Mouse (Mus musculus) liver, embryonic 14.5 days (tissue): ENCODE measurements around the gene Rmnd5b. TPM values are rescaled to one million over a fixed set of nuclear protein-coding genes. Genes with fewer than 3 reads are reported as not detected.

Source experiments
- ATAC-seq: fragments of 200-750 bp; cut with Nextera tagmentation; 2 replicates; pipeline ENCODE4 v1.8.0; 2017; ENCODE audit warnings: moderate number of reproducible peaks, mild to moderate bottlenecking, moderate library complexity; ENCODE audit not compliant: insufficient read depth
- DNase-seq, 3 experiments: peaks; one replicate each; pipeline ENCODE4 v3.0.0-alpha.2; 2012 to 2013; ENCODE audit warnings: low read depth in 3 of 3, low spot score in 3 of 3
- H3K27ac ChIP-seq: fragments of 300-500 bp; sonication (generic); 2 replicates; pipeline ENCODE4 v1.5.1; 2014; ENCODE audit warnings: moderate library complexity, mild to moderate bottlenecking, control low read depth, inconsistent platforms
- H3K27me3 ChIP-seq: fragments of 300-500 bp; sonication (generic); 2 replicates; pipeline ENCODE4 v1.6.1; 2014; ENCODE audit warnings: mild to moderate bottlenecking, low read length, moderate library complexity; ENCODE audit not compliant: control insufficient read depth, insufficient read depth
- H3K36me3 ChIP-seq: fragments of 300-500 bp; sonication (generic); replicated peaks from 2 replicates; pipeline ENCODE4 v1.6.1; 2014; ENCODE audit warnings: low read depth; ENCODE audit not compliant: control insufficient read depth, insufficient read depth
- H3K4me1 ChIP-seq, 2 experiments: fragments of 200-500 bp in 1 of 2; fragments of 300-500 bp in 1 of 2; sonication (generic) in 1 of 2; replicated peaks; 2 replicates each; pipeline ENCODE4 v1.6.1; 2012 to 2014; ENCODE audit warnings: antibody characterized with exemption in 1 of 2, inconsistent platforms in 1 of 2, low read length in 1 of 2; ENCODE audit not compliant: control insufficient read depth in 2 of 2, insufficient read depth in 2 of 2
- H3K4me2 ChIP-seq: fragments of 300-500 bp; sonication (generic); 2 replicates; pipeline ENCODE4 v1.6.1; 2014; ENCODE audit warnings: low read depth, mild to moderate bottlenecking, control low read depth, moderate library complexity
- H3K4me3 ChIP-seq, 2 experiments: fragments of 200-500 bp in 1 of 2; fragments of 300-500 bp in 1 of 2; sonication (generic) in 1 of 2; 2 replicates each; pipeline ENCODE4 v1.5.1; 2012 to 2014; ENCODE audit warnings: low read depth in 2 of 2, low read length in 2 of 2, mild to moderate bottlenecking in 2 of 2, control low read depth in 1 of 2, inconsistent platforms in 1 of 2, moderate library complexity in 1 of 2; ENCODE audit not compliant: insufficient read depth in 1 of 2
- H3K9ac ChIP-seq: fragments of 300-500 bp; sonication (generic); replicated peaks from 2 replicates; pipeline ENCODE4 v1.6.1; 2014; ENCODE audit warnings: mild to moderate bottlenecking, control low read depth, moderate library complexity
- H3K9me3 ChIP-seq: fragments of 300-500 bp; sonication (generic); 2 replicates; pipeline ENCODE4 v1.6.1; 2016; ENCODE audit warnings: low read length, mixed read lengths; ENCODE audit not compliant: control insufficient read depth
- CTCF ChIP-seq: IDR thresholded peaks from 2 replicates; pipeline ENCODE4 v1.5.1; 2016; ENCODE audit warnings: antibody characterized with exemption, low read depth, control low read depth
- EP300 ChIP-seq: IDR thresholded peaks from 2 replicates; pipeline ENCODE4 v1.6.1; 2016; ENCODE audit warnings: antibody characterized with exemption, low read depth
- WGBS: fragments of 180-500 bp; shearing (Covaris S2); extraction: QIAGEN DNeasy Blood & Tissue Kit; methylation state at CpG from one replicate; pipeline ENCODE4 v1.1.7; 2014; ENCODE audit not compliant: insufficient replicate concordance; 5-methylcytosine and 5-hydroxymethylcytosine counted together
- polyA plus RNA-seq, 2 experiments: library from polyadenylated mRNA; depleted of rRNA in 1 of 2; stranded (reverse) in 1 of 2; unstranded in 1 of 2; fragments of >200 nt; fragmentation: Nextera tagmentation in 1 of 2; extraction: Ambion mirVana in 1 of 2; gene quantifications; 2 replicates each; pipeline versions ENCODE4 v1.2.1 to v1.2.3; 2012 to 2014

Rmnd5b gene
- polyA plus RNA-seq, 2 experiments, result 15.2 to 19.0 TPM

DNA sequence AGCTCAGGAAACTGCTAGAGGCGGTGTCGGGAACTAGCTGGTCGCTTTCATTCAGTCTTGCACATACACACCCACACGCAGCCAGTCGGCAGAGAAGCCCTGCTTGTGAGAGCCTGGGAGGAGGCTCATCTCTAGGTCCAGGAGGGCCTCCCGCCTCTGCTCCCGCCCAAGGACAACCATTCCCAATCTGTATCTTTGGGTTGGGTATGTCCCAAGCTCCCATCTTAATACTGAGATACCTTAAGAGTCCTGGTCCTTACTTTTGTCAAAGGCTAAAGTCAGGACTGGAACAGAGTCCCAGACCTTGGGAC, 14.1 kb upstream of the Rmnd5b start:
- no peak for DNase-seq
- Histone ChIP-seq H3K27ac (no peak overlapping the region), H3K9ac (no peak overlapping the region; the same call in 1 of the 2 replicates), H3K36me3 (no peaks in the 10 kb centered on the region), H3K27me3 (peaks cover 26% of the 10 kb centered on the region), H3K4me1 (0 out of 4 replicates have a peak, but pooled peaks cover 0 to 2% of the 10 kb centered on the region in 2 experiments), H3K4me3 (peak overlapping the region; percentile 54 to 58), H3K4me2 (peak overlapping the region; percentile 69), H3K9me3 (no peaks in the 10 kb centered on the region)
- ATAC-seq, result no peak
- 2% methylated on average over 7 of the region's 7 CpGs for WGBS
- TF ChIP-seq EP300, result no peak
- TF ChIP-seq CTCF, result no peak

DNA sequence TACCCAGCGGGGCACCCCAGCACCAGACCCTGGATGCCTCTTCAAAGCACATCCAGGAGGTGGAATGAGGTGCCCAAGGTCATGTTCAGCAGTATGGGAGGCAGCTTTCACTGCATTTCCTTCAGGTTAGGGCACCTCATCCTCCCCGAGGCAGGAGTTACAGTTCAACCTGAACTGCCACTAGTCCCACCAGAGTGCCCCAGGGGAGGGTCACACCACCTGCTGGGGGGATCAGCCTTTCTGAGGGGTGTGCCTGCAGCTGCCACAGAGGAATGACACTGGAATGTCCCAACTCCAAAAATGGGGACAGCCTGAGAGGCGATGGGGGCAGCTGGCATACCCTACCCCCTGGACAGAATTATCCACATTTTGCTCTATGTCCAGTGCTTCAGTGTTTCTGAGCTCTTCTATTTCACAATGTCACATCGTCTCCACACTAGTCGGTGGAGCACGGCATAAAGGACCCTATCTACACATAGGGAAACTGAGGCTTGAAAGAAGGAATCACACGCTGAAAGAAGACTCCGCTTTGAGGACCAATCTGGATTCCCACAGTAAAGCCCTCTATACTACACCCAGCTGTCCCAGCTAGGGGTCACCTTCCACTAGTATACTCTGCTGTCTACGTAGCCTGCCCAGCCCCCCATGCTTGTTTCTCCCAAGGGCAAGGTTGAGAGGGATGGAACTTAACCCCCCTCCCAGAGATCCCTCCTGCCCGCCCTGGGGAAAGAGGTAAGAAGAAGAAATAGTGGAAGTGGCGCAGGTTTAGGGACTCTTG, 13.6 kb upstream of the Rmnd5b start:
- DNase-seq (no peak), ATAC-seq (no peak)
- H3K9ac ChIP-seq, result no peak overlapping the region; the same call in 1 of the 2 replicates
- H3K4me3 ChIP-seq, result peak overlapping the region; percentile 54 to 58; a peak in 3 of 4 replicates
- H3K27me3 ChIP-seq, result peaks cover 26% of the 10 kb centered on the region
- no peaks in the 10 kb centered on the region for H3K9me3 ChIP-seq
- 0 out of 4 replicates have a peak, but pooled peaks cover 0 to 2% of the 10 kb centered on the region in 2 experiments for H3K4me1 ChIP-seq
- 28% methylated on average over 11 of the region's 11 CpGs for WGBS
- peak overlapping the region; percentile 69 for H3K4me2 ChIP-seq
- H3K27ac ChIP-seq, result no peak overlapping the region
- H3K36me3 ChIP-seq, result no peaks in the 10 kb centered on the region
- TF ChIP-seq CTCF (no peak), EP300 (no peak)

DNA sequence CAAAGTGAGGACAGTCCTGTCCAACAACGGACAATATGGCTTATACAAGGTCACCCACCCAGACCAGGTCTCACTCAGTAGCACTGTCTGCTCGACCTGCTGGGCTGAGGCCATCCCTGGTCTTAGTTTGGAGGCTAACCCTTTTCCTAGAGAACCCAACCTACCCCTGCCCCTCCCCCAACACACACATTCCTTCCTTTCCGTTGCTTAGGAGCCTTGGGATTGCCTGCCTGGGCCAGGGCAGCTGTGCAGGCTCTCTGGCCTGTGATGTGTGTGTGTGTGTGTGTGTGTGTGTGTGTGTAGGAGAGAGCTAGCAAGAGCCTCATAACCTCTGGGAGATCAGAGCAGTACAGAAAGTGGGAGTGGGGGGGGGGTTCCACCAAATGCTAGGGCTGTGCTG, 12.9 kb upstream of the Rmnd5b start:
- H3K9me3 ChIP-seq, result no peaks in the 10 kb centered on the region
- TF ChIP-seq CTCF (no peak), EP300 (no peak)
- WGBS, result 44% methylated on average over 3 of the region's 3 CpGs
- no peak overlapping the region for H3K4me3 ChIP-seq
- DNase-seq, result no peak
- no peaks in the 10 kb centered on the region for H3K36me3 ChIP-seq
- H3K27ac ChIP-seq, result no peak overlapping the region
- no peak overlapping the region for H3K9ac ChIP-seq
- H3K4me1 ChIP-seq, result 0 out of 4 replicates have a peak, but pooled peaks cover 0 to 2% of the 10 kb centered on the region in 2 experiments
- H3K27me3 ChIP-seq, result peaks cover 26% of the 10 kb centered on the region
- no peak for ATAC-seq
- H3K4me2 ChIP-seq, result no peak overlapping the region

DNA sequence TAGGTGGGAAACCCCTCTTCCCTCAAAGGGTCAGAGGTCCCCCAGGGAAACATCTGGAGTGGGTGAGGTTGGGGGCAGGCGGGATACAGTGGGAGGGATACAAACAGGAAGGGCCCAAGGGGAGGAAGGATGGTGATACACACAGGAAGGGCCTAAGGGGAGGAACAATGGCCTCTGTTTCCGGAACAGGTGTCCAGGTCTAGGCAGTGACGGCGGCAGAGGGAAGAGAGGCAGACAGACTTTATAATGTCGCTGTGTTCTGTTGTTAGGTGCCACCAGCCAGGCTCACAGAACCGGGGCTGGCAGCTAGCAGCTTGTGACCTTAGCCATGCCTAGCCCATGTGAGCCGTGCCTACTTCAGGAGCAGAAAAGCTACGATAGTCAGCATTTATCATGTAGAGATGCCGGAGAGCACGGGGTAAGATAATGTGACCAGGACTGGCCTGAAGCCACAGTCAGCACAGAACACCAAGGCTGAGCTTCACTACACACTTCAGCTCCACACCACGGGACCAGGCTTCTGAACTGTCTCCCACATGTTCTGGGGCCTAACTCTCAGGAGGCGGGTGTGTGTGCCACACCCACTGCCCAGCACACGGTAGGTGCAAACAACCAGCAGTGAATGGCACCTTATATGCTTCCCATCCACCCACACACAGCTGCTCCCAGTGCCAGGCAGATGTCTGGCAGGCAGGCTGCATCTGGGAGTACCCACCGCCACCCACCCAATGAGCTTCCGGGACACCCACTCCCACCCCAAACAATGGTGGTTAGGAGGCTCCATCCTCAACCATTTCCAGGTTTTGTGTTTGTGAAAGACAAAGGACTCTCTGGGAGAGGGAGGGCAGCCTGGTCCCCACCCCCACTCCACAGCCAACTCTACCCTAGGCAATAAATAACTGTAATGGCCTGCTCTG, 11.3 kb upstream of the Rmnd5b start:
- H3K27me3 ChIP-seq, result peaks cover 26% of the 10 kb centered on the region
- ATAC-seq, result no peak
- TF ChIP-seq EP300, result no peak
- TF ChIP-seq CTCF, result no peak
- H3K9me3 ChIP-seq, result no peaks in the 10 kb centered on the region
- H3K36me3 ChIP-seq, result no peaks in the 10 kb centered on the region
- H3K27ac ChIP-seq, result no peak overlapping the region
- no peak overlapping the region for H3K4me3 ChIP-seq
- WGBS, result 34% methylated on average over 15 of the region's 15 CpGs
- H3K4me2 ChIP-seq, result no peak overlapping the region
- 0 out of 4 replicates have a peak, but pooled peaks cover 0 to 2% of the 10 kb centered on the region in 2 experiments for H3K4me1 ChIP-seq
- DNase-seq, result no peak
- no peak overlapping the region for H3K9ac ChIP-seq

DNA sequence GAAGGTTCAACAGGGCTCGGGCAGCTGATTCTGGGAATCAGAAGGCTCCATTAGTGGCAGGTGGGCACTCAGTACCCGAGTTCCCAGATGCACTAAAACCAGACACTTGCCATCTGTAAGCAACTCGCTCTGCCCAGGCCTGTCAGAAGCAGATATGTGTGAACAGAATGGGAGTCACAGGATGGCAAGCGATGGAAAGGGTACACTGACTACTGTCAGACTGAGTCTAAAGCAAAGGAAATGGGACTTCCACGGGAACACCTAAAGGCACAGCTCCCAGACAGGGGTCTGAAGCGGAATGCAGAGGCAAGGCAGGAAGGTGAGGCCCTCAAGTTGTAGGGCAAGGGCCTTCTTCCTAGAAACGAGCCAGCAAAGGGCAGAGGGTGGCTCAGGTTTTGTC, 10.5 kb upstream of the Rmnd5b start:
- no peak for DNase-seq
- 0 out of 4 replicates have a peak, but pooled peaks cover 0 to 2% of the 10 kb centered on the region in 2 experiments for H3K4me1 ChIP-seq
- no peak overlapping the region for H3K4me3 ChIP-seq
- 59% methylated on average over 7 of the region's 7 CpGs for WGBS
- ATAC-seq, result no peak
- H3K9me3 ChIP-seq, result no peaks in the 10 kb centered on the region
- no peaks in the 10 kb centered on the region for H3K36me3 ChIP-seq
- no peak overlapping the region for H3K27ac ChIP-seq
- TF ChIP-seq CTCF, result no peak
- H3K4me2 ChIP-seq, result no peak overlapping the region
- no peak overlapping the region for H3K9ac ChIP-seq
- peaks cover 20% of the 10 kb centered on the region for H3K27me3 ChIP-seq
